10 mouse cellular contexts compared by ENCODE assay signal in the genomic region with DNA sequence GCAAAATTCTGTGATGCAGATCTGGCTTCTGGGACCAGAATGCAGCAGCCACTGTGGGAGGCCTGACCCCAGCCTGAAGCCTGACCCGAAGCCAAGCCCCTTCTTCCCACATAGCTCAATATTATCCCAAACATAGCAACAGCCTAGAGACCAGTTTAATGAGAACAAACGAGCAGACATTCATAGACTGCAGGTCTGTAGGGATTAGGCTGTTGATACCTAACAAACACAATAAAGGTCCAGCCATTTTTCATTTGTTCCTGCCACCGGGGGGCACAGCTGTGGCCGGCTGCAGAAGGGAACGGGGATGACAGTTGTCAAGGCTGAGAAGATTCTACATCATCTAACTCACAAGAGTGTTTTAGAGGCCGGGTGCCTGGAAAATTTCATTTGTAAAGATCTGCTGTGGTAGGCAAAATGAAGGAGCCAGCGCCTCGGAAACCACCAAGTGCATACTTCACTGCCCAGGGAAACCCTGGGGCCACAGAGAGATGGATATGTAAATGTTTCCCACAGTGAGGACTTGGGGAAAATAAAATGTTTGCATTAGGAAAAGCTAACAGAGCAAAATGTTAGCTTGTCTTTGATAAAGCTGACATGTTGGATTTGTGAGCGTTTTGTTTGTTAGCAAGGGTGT.
DNase-seq lines count a peak whose midpoint lies in the region; ATAC-seq and TF ChIP-seq lines count a peak whose summit lies in the region.
"Had no signal": no experiment of that assay in that cellular context is flagged by ENCODE, and none has a peak within 500 bp of the region (broad histone marks: within the 10 kb centered on the region; RNA-seq: fewer than 3 reads in every experiment).

No protein-coding gene starts in this region.

- H3K4me2 ChIP-seq in kidney, embryonic 15.5 days = no peak overlapping the region
- no peak overlapping the region for H3K4me2 ChIP-seq in forebrain, embryonic 13.5 days
- H3K4me2 ChIP-seq in limb, embryonic 14.5 days (replicated peaks; ENCODE audit: low read depth, low read length, severe bottlenecking) = no peak overlapping the region
- H3K4me2 ChIP-seq in stomach, embryonic 14.5 days (replicated peaks; ENCODE audit: low read depth, low read length) = no peak overlapping the region

- no peak overlapping the region for H3K9ac ChIP-seq in kidney, embryonic 15.5 days
- no peak overlapping the region for H3K9ac ChIP-seq in forebrain, embryonic 13.5 days
- no peak overlapping the region for H3K9ac ChIP-seq in limb, embryonic 14.5 days (ENCODE audit: low read depth, low read length, severe bottlenecking)
- H3K9ac ChIP-seq in stomach, embryonic 14.5 days (replicated peaks; ENCODE audit: low read depth, low read length) = no peak overlapping the region

- H3K27ac ChIP-seq in kidney, embryonic 15.5 days = peak overlapping the region; percentile 75
- no peak overlapping the region for H3K27ac ChIP-seq in forebrain, embryonic 13.5 days
- H3K27ac ChIP-seq in limb, embryonic 14.5 days (replicated peaks; ENCODE audit: low read depth, low read length) = no peak overlapping the region; the same call in 1 of the 2 replicates
- H3K27ac ChIP-seq in stomach, embryonic 14.5 days (ENCODE audit: low read length) = peak overlapping the region; percentile 59

- no peak for DNase-seq in kidney, adult 11 months
- no peak for DNase-seq in limb, embryonic 14.5 days (ENCODE audit: low spot score)
- DNase-seq in adrenal gland, postnatal 25 days = no peak
- DNase-seq in lung, postnatal 4 days = no peak
- DNase-seq in frontal cortex, postnatal 14 days (ENCODE audit: low spot score in 2 of 2) = no peak
- DNase-seq: cerebellum, adult 2 months; liver had no signal

- H3K27me3 ChIP-seq in kidney, embryonic 15.5 days = no peaks in the 10 kb centered on the region
- H3K27me3 ChIP-seq in forebrain, embryonic 13.5 days = 0 out of 2 replicates have a peak, but pooled peaks cover 3% of the 10 kb centered on the region
- no peaks in the 10 kb centered on the region for H3K27me3 ChIP-seq in limb, embryonic 14.5 days (ENCODE audit: control insufficient read depth, insufficient read depth, low read length)
- no peaks in the 10 kb centered on the region for H3K27me3 ChIP-seq in stomach, embryonic 14.5 days (ENCODE audit: control insufficient read depth, insufficient read depth, low read length)

- H3K4me1 ChIP-seq in kidney, embryonic 15.5 days = peaks cover 28% of the 10 kb centered on the region
- peaks cover 15% of the 10 kb centered on the region for H3K4me1 ChIP-seq in forebrain, embryonic 13.5 days
- peaks cover 5% of the 10 kb centered on the region; the same call in 1 of the 2 replicates for H3K4me1 ChIP-seq in limb, embryonic 14.5 days (ENCODE audit: control insufficient read depth, insufficient read depth, low read length)
- peaks cover 33% of the 10 kb centered on the region for H3K4me1 ChIP-seq in stomach, embryonic 14.5 days (ENCODE audit: control insufficient read depth, insufficient read depth, low read length)

- H3K9me3 ChIP-seq in kidney, embryonic 15.5 days (replicated peaks) = no peaks in the 10 kb centered on the region
- no peaks in the 10 kb centered on the region for H3K9me3 ChIP-seq in forebrain, embryonic 13.5 days (replicated peaks)
- H3K9me3 ChIP-seq in limb, embryonic 14.5 days (ENCODE audit: control insufficient read depth, low read length) = no peaks in the 10 kb centered on the region
- H3K9me3 ChIP-seq in stomach, embryonic 14.5 days (ENCODE audit: control insufficient read depth, low read depth, low read length) = no peaks in the 10 kb centered on the region

- no peak for ATAC-seq in kidney, embryonic 15.5 days (replicated peaks; ENCODE audit: low FRiP score)
- peak; percentile 38; the same call in 1 of the 2 replicates for ATAC-seq in forebrain, embryonic 13.5 days
- ATAC-seq in limb, embryonic 14.5 days (ENCODE audit: low FRiP score, low read depth) = peak; percentile 67; the same call in 1 of the 2 replicates
- peak; percentile 56; the same call in 1 of the 2 replicates for ATAC-seq in stomach, embryonic 14.5 days (ENCODE audit: insufficient number of reproducible peaks, insufficient read depth, low FRiP score, low read depth)

- no peaks in the 10 kb centered on the region for H3K36me3 ChIP-seq in kidney, embryonic 15.5 days
- no peaks in the 10 kb centered on the region for H3K36me3 ChIP-seq in forebrain, embryonic 13.5 days (ENCODE audit: poor library complexity, severe bottlenecking)
- H3K36me3 ChIP-seq in limb, embryonic 14.5 days (ENCODE audit: control insufficient read depth, insufficient read depth, low read length) = no peaks in the 10 kb centered on the region
- H3K36me3 ChIP-seq in stomach, embryonic 14.5 days (ENCODE audit: control insufficient read depth, insufficient read depth, low read length) = no peaks in the 10 kb centered on the region

- no peak for TF ChIP-seq POLR2A in limb, embryonic 14.5 days (IDR thresholded peaks at IDR 0.05; ENCODE audit: borderline replicate concordance, extremely low read depth, insufficient read depth, insufficient read length)

- no peak overlapping the region for H3K4me3 ChIP-seq in kidney, embryonic 15.5 days (replicated peaks)
- no peak overlapping the region for H3K4me3 ChIP-seq in forebrain, embryonic 13.5 days
- no peak overlapping the region for H3K4me3 ChIP-seq in limb, embryonic 14.5 days (replicated peaks; ENCODE audit: low read length)
- H3K4me3 ChIP-seq in stomach, embryonic 14.5 days (ENCODE audit: low read depth, low read length) = no peak overlapping the region

- WGBS in kidney, embryonic 15.5 days = 30% methylated on average over 9 of the region's 9 CpGs
- WGBS in forebrain, embryonic 13.5 days = 7% methylated on average over 9 of the region's 9 CpGs
- WGBS in limb, embryonic 14.5 days = 36% methylated on average over 9 of the region's 9 CpGs
- WGBS in stomach, embryonic 14.5 days = 19% methylated on average over 9 of the region's 9 CpGs

Comparison
In these comparisons a context has a peak if more than half of its experiments do, and no peak if none do; other contexts are left out.
1. H3K27ac ChIP-seq: peak in kidney, embryonic 15.5 days (single experiment) and stomach, embryonic 14.5 days (single experiment); none in forebrain, embryonic 13.5 days (single experiment) and limb, embryonic 14.5 days (single experiment).